In genomic region chr19:31338355-31339101, GRCm38 (mm10) we compare ENCODE assay signal across 24 mouse cellular contexts.
A peak's percentile ranks its signal among the peaks of the same experiment; 100 is the strongest.
DNase-seq lines count a peak whose midpoint lies in the region; ATAC-seq and TF ChIP-seq lines count a peak whose summit lies in the region.
"Had no signal": no experiment of that assay in that cellular context is flagged by ENCODE, and none has a peak within 500 bp of the region (broad histone marks: within the 10 kb centered on the region; RNA-seq: fewer than 3 reads in every experiment).

No protein-coding gene starts in this region.

- DNase-seq in brain, embryonic 14.5 days (ENCODE audit: low read depth), result peak; percentile 29
- no peak for DNase-seq in ovary, postnatal 10 days (ENCODE audit: low spot score)
- no peak for DNase-seq in gastrocnemius, postnatal 36 days
- DNase-seq: adrenal gland, postnatal 25 days; cerebellum, adult 18-20 months; gastrocnemius, postnatal 10 days; heart, adult 18-20 months; heart, postnatal 36 days; kidney, adult 8-10 months; kidney, postnatal 36 days; left cerebral cortex, postnatal 4 days; liver, embryonic 13.5 days; lung, postnatal 4 days had no signal

- intact Hi-C loops in gastrocnemius, postnatal 36 days (cut with DNase I), result no loop called here

- H3K9me3 ChIP-seq in forebrain, embryonic 13.5 days (replicated peaks), result no peaks in the 10 kb centered on the region
- no peaks in the 10 kb centered on the region for H3K9me3 ChIP-seq in forebrain, embryonic 12.5 days
- no peaks in the 10 kb centered on the region for H3K9me3 ChIP-seq in megakaryocyte, embryonic 14.5 days
- no peaks in the 10 kb centered on the region for H3K9me3 ChIP-seq in midbrain, embryonic 15.5 days
- H3K9me3 ChIP-seq: embryonic facial prominence, embryonic 15.5 days; liver, embryonic 13.5 days; lung, embryonic 15.5 days; neural tube, embryonic 12.5 days; stomach, embryonic 15.5 days had no signal

- TF ChIP-seq POLR2A in brain, embryonic 14.5 days (IDR thresholded peaks at IDR 0.05; ENCODE audit: borderline replicate concordance, extremely low read depth, insufficient read depth, insufficient read length, poor library complexity, severe bottlenecking), result no peak

- no peak overlapping the region for H3K4me2 ChIP-seq in forebrain, embryonic 13.5 days
- H3K4me2 ChIP-seq in forebrain, embryonic 12.5 days, result no peak overlapping the region
- no peak overlapping the region for H3K4me2 ChIP-seq in midbrain, embryonic 15.5 days
- H3K4me2 ChIP-seq: embryonic facial prominence, embryonic 15.5 days; liver, embryonic 13.5 days; lung, embryonic 15.5 days; neural tube, embryonic 12.5 days; stomach, embryonic 15.5 days had no signal

- H3K27ac ChIP-seq in forebrain, embryonic 13.5 days, result no peak overlapping the region
- H3K27ac ChIP-seq in forebrain, embryonic 12.5 days, result no peak overlapping the region
- no peak overlapping the region for H3K27ac ChIP-seq in midbrain, embryonic 15.5 days
- H3K27ac ChIP-seq: embryonic facial prominence, embryonic 15.5 days; left cerebral cortex, adult 2 months; liver, embryonic 13.5 days; lung, embryonic 15.5 days; neural tube, embryonic 12.5 days; stomach, embryonic 15.5 days had no signal

- no peaks in the 10 kb centered on the region for H3K27me3 ChIP-seq in forebrain, embryonic 13.5 days
- no peaks in the 10 kb centered on the region for H3K27me3 ChIP-seq in forebrain, embryonic 12.5 days
- H3K27me3 ChIP-seq in megakaryocyte, embryonic 14.5 days (replicated peaks), result no peaks in the 10 kb centered on the region
- no peaks in the 10 kb centered on the region for H3K27me3 ChIP-seq in midbrain, embryonic 15.5 days (replicated peaks)
- H3K27me3 ChIP-seq: CH12.LX; embryonic facial prominence, embryonic 15.5 days; liver, embryonic 13.5 days; lung, embryonic 15.5 days; neural tube, embryonic 12.5 days; stomach, embryonic 15.5 days had no signal

- H3K36me3 ChIP-seq in forebrain, embryonic 13.5 days (ENCODE audit: poor library complexity, severe bottlenecking), result no peaks in the 10 kb centered on the region
- H3K36me3 ChIP-seq in forebrain, embryonic 12.5 days (replicated peaks), result no peaks in the 10 kb centered on the region
- no peaks in the 10 kb centered on the region for H3K36me3 ChIP-seq in megakaryocyte, embryonic 14.5 days (replicated peaks; ENCODE audit: low read length)
- no peaks in the 10 kb centered on the region for H3K36me3 ChIP-seq in midbrain, embryonic 15.5 days (replicated peaks)
- H3K36me3 ChIP-seq: embryonic facial prominence, embryonic 15.5 days; liver, embryonic 13.5 days; lung, embryonic 15.5 days; neural tube, embryonic 12.5 days; stomach, embryonic 15.5 days had no signal

- no peaks in the 10 kb centered on the region for H3K4me1 ChIP-seq in forebrain, embryonic 13.5 days
- no peaks in the 10 kb centered on the region for H3K4me1 ChIP-seq in forebrain, embryonic 12.5 days
- H3K4me1 ChIP-seq in megakaryocyte, embryonic 14.5 days, result peaks cover 61% of the 10 kb centered on the region
- H3K4me1 ChIP-seq in midbrain, embryonic 15.5 days, result no peaks in the 10 kb centered on the region
- H3K4me1 ChIP-seq: embryonic facial prominence, embryonic 15.5 days; lung, embryonic 15.5 days; neural tube, embryonic 12.5 days; stomach, embryonic 15.5 days had no signal

- 56% methylated on average over 5 of the region's 5 CpGs for WGBS in forebrain, embryonic 13.5 days
- 64% methylated on average over 5 of the region's 5 CpGs for WGBS in forebrain, embryonic 12.5 days
- WGBS in midbrain, embryonic 15.5 days, result 54% methylated on average over 5 of the region's 5 CpGs

- no peak overlapping the region for H3K9ac ChIP-seq in forebrain, embryonic 13.5 days
- H3K9ac ChIP-seq in forebrain, embryonic 12.5 days, result no peak overlapping the region
- no peak overlapping the region for H3K9ac ChIP-seq in midbrain, embryonic 15.5 days
- H3K9ac ChIP-seq: embryonic facial prominence, embryonic 15.5 days; liver, embryonic 13.5 days; lung, embryonic 15.5 days; neural tube, embryonic 12.5 days; stomach, embryonic 15.5 days had no signal

- ATAC-seq in forebrain, embryonic 13.5 days, result peak; percentile 55; the same call in 1 of the 2 replicates
- ATAC-seq in forebrain, embryonic 12.5 days (ENCODE audit: low FRiP score), result no peak
- ATAC-seq in megakaryocyte, adult 5-6 weeks (ENCODE audit: poor library complexity, severe bottlenecking), result no peak
- peak; percentile 76; the same call in 1 of the 2 replicates for ATAC-seq in midbrain, embryonic 15.5 days (replicated peaks)

- TF ChIP-seq CTCF in brain, embryonic 14.5 days (IDR thresholded peaks at IDR 0.05; ENCODE audit: borderline replicate concordance, extremely low read depth, insufficient read depth, insufficient read length), result no peak

- H3K4me3 ChIP-seq in forebrain, embryonic 13.5 days, result no peak overlapping the region
- H3K4me3 ChIP-seq in forebrain, embryonic 12.5 days (replicated peaks), result no peak overlapping the region
- peak overlapping the region; percentile 86 for H3K4me3 ChIP-seq in megakaryocyte, embryonic 14.5 days (replicated peaks)
- no peak overlapping the region for H3K4me3 ChIP-seq in midbrain, embryonic 15.5 days
- H3K4me3 ChIP-seq: embryonic facial prominence, embryonic 15.5 days; left cerebral cortex, adult 2 months; liver, embryonic 13.5 days; lung, embryonic 15.5 days; neural tube, embryonic 12.5 days; stomach, embryonic 15.5 days had no signal

Comparison
In these comparisons a context has a peak if more than half of its experiments do, and no peak if none do; other contexts are left out.
1. ATAC-seq: peak in forebrain, embryonic 13.5 days (single experiment) and midbrain, embryonic 15.5 days (single experiment); none in forebrain, embryonic 12.5 days (single experiment) and megakaryocyte, adult 5-6 weeks (single experiment).